Mouse (Mus musculus) testis, adult 2 months (tissue): ENCODE data around the gene Psmg3.

ENCODE experiments used
- CTCF ChIP-seq: fragments of 200-500 bp; IDR thresholded peaks from 2 replicates; pipeline ENCODE4 v1.5.1; 2012; ENCODE audit warnings: low read depth, mild to moderate bottlenecking, inconsistent platforms, low read length, moderate library complexity; ENCODE audit not compliant: control insufficient read depth, insufficient read depth, insufficient replicate concordance
- POLR2A ChIP-seq: fragments of 200-500 bp; IDR thresholded peaks from 2 replicates; pipeline ENCODE4 v1.6.1; 2012; ENCODE audit warnings: low read depth, mild to moderate bottlenecking, inconsistent platforms, low read length, moderate library complexity; ENCODE audit not compliant: control insufficient read depth

DNA sequence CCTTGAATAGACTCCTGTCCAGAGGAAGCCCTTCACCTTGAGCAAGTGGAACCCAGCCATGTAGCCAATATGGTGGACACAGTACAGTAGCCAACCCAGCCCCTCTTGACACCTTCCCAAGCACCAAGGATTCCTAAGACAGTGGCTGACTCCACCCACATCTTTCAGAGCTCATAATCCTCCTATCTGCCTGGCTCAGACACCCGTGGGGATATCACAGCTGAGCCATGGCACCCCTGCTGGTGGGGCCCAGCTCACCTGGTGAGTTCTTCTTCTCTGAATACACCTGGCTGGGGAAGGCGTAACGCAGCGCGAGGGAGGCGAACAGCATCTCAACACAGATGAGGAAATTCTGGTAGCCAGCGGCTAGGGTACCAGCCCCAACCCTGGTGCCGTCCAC, 20.8 kb downstream of the Psmg3 start:
- TF ChIP-seq POLR2A (no peak), CTCF (no peak)
